Mouse (Mus musculus): ENCODE measurements around the gene Capza1. TPM values are rescaled to one million over a fixed set of nuclear protein-coding genes. Genes with fewer than 3 reads are reported as not detected.
A peak's percentile ranks its signal among the peaks of the same experiment; 100 is the strongest.
"Not testable (repeated sequence)": the region's sequence is repeated elsewhere in the genome, so short reads cannot be mapped to it uniquely, and the experiment has no call there.

Gene Capza1
- total RNA-seq (2021): 10 to 100 TPM; 34.5 to 40.5 TPM

DNA sequence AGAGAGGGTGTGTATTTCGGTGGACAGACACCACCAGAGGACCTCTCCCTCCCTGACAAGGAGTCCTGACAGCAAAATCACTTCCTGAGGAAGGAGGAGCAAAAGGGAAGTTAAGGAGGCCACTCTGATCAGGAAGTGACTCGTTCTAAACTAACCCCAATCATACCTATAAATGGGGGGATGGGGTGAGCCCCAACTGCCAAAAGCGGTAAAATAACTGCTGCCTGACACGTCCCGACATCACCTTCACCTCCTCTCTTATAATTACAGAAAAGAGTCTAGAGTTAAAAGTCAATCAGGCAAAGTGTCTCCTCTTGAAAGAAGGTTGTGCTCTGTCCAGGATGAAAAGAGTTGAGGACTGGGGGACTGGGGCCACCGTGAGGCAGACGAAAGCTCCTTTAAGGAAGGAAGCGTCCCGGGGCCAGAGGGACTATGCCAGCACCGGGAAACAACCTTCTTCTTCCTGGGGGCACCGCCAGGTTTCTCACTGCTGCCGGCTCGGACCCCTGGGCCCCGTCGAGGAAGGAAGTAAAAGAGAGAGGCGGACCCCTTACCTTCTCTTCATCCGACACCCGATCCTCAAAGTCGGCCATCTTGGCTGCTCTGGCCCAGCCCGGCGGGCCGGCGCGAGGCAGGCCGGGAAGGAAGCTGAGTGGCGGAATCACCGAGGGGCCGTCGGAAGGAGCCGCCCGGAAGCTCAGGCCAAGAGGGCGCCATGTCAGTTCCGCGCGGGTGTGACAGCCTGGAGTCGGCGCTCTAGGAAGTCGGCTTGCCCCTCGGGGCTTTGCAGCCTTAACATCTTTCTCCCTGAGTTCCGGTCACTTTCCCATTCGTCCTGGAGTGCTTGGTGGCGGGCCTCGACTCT lies at the start of gene Capza1, which contains the start of gene St7l:
Gene Capza1, minus strand, starts transcription at position 720 of the 865 bp plus-strand sequence.
Gene St7l, plus strand, starts transcription at position 220 of the 865 bp plus-strand sequence.
- DNase-seq (ENCODE audit: low spot score in 2 of 2): peak; percentile 92 to 93
- intact Hi-C loops (cut with DNase I): loop anchor here (2.0 to 10.0 kb wide), 3 partner anchors 75 to 189 kb away; partner anchors contain the start of genes Cttnbp2nl and Rhoc

DNA sequence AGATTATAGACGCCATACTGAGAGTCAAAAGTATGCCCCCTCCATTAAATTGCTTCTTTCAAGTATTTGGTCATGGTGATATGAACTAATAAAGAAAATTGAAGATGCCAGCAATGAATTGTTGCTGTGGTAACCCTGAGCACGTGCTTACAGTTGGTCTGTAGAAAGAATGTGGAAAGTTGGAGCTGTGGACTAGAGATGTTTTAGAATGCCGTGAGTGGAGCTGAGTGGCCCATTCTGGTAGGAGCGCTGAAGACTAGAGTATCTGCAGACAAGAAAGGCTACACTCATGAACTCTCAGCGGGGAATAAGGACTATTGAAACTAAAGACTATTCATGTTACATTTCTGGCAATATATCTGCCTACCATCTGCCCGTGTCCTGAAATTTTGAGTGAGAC lies 44.9 kb upstream of the Capza1 start:
- no peak for DNase-seq (ENCODE audit: low spot score in 2 of 2)
- intact Hi-C loops (cut with DNase I): loop anchor here (5.0 kb wide), 1 partner anchor 58 kb away; no protein-coding TSS in a partner anchor

GRCm38 (mm10) chr3:104906007-104906406 lies 41.7 kb upstream of the Capza1 start:
- DNase-seq (ENCODE audit: low spot score in 2 of 2): peak in 1 of 2 experiments; percentile 89
- intact Hi-C loops (cut with DNase I): loop anchor here (5.0 kb wide), 1 partner anchor 61 kb away; no protein-coding TSS in a partner anchor

GRCm38 (mm10) chr3:104905389-104905788 lies 41.1 kb upstream of the Capza1 start:
- intact Hi-C loops (cut with DNase I): loop anchor here (5.0 kb wide), 1 partner anchor 62 kb away; no protein-coding TSS in a partner anchor
- DNase-seq (ENCODE audit: low spot score in 2 of 2): peak; percentile 14 to 80

GRCm38 (mm10) chr3:104901154-104901553 lies 36.8 kb upstream of the Capza1 start:
- intact Hi-C loops (cut with DNase I): no loop called here
- DNase-seq (ENCODE audit: low spot score in 2 of 2): no peak

DNA sequence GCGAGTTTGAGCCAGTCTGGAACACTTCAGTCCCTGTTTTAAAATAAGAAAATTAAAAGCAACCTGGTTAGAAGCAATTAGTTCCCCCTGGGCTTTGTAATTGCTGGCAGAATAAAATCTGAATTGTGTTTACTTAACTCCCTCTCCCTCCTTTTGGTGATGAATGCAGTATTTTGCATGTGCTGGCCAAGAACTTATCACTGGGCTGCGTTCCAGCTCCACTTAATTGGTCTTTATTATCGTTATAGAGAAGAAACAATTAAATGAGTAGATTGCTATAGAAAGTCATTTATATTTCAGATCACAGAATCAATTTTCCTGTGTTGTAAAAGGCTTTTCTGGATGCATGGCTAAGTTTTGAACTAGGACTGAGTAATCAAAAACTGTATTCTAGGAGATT lies 31.8 kb upstream of the Capza1 start:
- DNase-seq (ENCODE audit: low spot score in 2 of 2): no peak
- intact Hi-C loops (cut with DNase I): no loop called here

DNA sequence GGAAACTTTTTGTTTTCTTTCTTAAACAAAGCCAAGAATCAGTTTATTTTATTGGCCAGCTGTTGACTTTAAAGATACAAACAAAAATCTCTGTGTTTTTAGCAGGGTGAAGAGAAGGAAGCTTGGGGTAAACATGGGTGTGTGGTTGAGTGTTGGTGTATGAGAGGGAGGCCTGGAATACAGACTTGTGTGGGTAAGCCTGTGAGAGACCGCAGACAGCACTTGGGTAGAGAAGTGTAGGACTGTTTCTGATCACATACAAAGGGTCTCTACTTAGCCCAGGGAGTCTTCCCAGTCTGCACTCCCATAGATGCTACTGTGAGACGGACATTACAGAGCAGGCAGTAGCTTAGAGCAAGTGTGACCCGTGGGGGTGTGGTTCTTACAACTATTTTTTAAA lies 24.3 kb upstream of the Capza1 start:
- DNase-seq (ENCODE audit: low spot score in 2 of 2): no peak
- intact Hi-C loops (cut with DNase I): no loop called here

DNA sequence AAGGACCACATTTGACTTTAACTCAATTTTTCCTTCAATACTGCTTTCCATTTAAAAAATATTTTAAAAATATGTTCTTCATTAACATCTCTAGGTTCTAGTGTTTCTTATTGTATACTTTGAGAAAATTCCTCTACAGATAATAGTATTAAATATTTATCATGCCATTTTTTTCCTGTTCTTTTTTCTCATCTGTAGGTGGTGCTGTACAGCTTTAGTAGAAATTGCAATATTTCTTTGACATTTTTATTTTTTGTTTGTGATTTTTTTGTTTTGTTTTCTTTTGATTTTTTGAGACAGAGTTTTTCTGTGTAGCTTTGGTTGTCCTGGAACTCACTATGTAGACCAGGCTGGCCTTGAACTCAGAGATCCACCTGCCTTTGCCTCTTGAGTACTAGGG lies 5.3 kb upstream of the Capza1 start:
- DNase-seq (ENCODE audit: low spot score in 2 of 2): no peak
- intact Hi-C loops (cut with DNase I): loop anchor here (5.0 to 10.0 kb wide), 2 partner anchors 98 to 155 kb away; no protein-coding TSS in a partner anchor

- intact Hi-C loops (cut with DNase I): loop anchor here (5.0 to 10.0 kb wide), 2 partner anchors 101 to 152 kb away; no protein-coding TSS in a partner anchor
- not testable (repeated sequence) for DNase-seq (ENCODE audit: low spot score in 2 of 2)
Observed at GRCm38 (mm10) chr3:104866674-104867073, 2.4 kb upstream of the Capza1 start.

GRCm38 (mm10) chr3:104865341-104865788 lies 1.1 kb upstream of the Capza1 start:
- DNase-seq (ENCODE audit: low spot score in 2 of 2): no peak
- intact Hi-C loops (cut with DNase I): loop anchor here (2.0 to 10.0 kb wide), 4 partner anchors 77 to 187 kb away; partner anchors contain the start of genes Cttnbp2nl and Rhoc

- peak; percentile 91 to 94 for DNase-seq (ENCODE audit: low spot score in 2 of 2)
- intact Hi-C loops (cut with DNase I): loop anchor here (2.0 to 10.0 kb wide), 4 partner anchors 76 to 188 kb away; partner anchors contain the start of genes Cttnbp2nl and Rhoc
Observed at GRCm38 (mm10) chr3:104864651-104865340, 491 bp upstream of the Capza1 start.

GRCm38 (mm10) chr3:104858560-104858959 lies 5.7 kb downstream of the Capza1 start:
- intact Hi-C loops (cut with DNase I): no loop called here
- no peak for DNase-seq (ENCODE audit: low spot score in 2 of 2)

GRCm38 (mm10) chr3:104856106-104856505 lies 8.2 kb downstream of the Capza1 start:
- no peak for DNase-seq (ENCODE audit: low spot score in 2 of 2)
- intact Hi-C loops (cut with DNase I): no loop called here

DNA sequence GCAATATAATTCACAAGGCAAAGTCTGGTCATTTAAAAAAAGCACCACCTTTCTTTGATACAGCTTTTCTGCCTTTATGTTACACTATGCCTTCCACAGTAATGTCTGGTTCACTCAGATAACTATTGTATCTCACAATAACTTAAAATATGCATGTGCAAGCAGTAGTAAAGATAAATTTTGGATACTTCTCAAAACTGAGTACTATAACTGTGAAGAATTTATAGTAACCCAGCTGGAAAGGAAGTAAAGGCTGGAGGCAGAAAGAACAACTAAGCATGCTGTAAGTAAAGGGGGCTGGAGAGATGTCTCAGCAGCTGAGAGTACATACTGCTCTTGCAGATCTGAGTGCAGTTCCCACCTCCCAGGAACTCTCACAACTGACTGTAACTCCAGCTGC lies 9.4 kb downstream of the Capza1 start:
- intact Hi-C loops (cut with DNase I): no loop called here
- DNase-seq (ENCODE audit: low spot score in 2 of 2): peak in 1 of 2 experiments; percentile 11

DNA sequence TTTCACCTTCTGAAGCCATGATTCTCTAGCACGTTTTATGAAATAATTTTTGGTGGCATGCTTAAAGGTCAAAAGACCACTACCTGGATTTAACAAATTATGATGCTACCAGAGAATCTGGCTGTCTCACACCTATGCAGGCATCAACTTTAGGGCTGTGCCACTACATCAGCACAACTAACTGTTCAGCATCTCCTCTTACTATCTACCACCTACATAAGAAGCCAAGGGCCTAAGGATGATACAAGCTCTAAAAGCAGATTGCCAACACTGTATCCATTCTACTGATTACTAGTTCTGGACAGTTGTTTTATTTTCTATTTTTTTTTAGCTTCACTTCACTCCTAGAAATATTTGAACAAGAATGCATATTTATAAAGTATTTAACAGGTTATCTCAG lies 9.8 kb downstream of the Capza1 start:
- intact Hi-C loops (cut with DNase I): no loop called here
- DNase-seq (ENCODE audit: low spot score in 2 of 2): no peak

DNA sequence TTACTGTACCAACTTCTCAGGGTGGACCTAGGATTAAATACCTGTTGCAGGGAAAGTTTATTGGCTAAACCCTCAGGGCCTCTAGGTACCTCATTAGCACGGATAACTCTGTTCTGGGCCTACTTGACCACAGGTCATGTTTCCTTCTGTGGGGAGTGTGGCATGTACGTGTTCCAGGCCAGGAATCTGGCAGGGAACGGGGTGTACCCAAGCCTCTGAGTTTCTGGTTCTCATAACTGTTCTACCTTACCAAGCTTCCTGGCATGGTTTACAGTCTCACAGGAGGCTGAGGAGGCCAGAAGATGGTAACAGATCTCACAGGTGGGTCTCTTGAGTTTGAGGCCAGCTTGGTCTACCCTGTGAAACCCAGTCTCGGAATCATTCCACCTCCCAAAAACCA lies 17.7 kb downstream of the Capza1 start:
- no peak for DNase-seq (ENCODE audit: low spot score in 2 of 2)
- intact Hi-C loops (cut with DNase I): no loop called here

DNA sequence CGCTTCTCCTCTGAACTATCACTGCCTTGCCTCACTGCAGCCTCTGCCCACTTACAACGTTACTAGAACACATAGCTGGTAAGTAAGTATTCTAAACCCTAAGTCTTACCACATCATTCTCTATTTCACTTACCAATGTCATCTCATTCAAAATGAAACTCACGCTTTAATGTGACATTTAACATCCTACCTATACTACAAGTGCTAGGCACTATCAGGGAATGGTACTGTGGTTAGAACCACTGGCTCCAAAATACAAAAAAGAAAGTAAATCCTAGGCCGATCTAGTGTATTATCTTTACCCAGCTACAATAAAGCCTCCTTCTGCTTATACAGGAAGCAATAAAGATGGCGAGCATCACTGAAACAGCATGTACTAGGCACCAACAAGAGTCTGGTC lies 23.3 kb downstream of the Capza1 start:
- DNase-seq (ENCODE audit: low spot score in 2 of 2): no peak
- intact Hi-C loops (cut with DNase I): no loop called here

- no peak for DNase-seq (ENCODE audit: low spot score in 2 of 2)
- intact Hi-C loops (cut with DNase I): no loop called here
Observed at GRCm38 (mm10) chr3:104835797-104836196, 28.5 kb downstream of the Capza1 start.

DNA sequence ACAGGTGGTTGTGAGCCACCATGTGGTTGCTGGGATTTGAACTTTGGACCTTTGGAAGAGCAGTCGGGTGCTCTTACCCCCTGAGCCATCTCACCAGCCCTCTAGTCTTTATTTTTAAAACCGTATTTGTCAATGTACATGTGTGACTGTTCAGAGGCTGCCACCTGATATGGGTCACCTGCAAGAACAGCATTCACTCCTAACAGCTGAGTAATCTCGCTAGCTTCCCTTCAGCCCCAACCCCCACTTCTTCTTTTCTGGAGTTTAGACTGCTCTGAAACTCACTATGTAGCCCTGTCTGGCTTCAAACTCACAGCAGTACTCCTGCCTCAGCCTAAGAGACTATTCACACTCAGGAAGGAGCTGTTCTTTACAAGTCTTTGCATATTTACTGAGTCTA lies 41.9 kb downstream of the Capza1 start:
- DNase-seq (ENCODE audit: low spot score in 2 of 2): no peak
- intact Hi-C loops (cut with DNase I): no loop called here

- no peak for DNase-seq (ENCODE audit: low spot score in 2 of 2)
- intact Hi-C loops (cut with DNase I): no loop called here
Observed at GRCm38 (mm10) chr3:104820426-104820825, 43.9 kb downstream of the Capza1 start.
